In genomic region chr11:102728614-102729013, GRCm38 (mm10) we compare ENCODE assay signal across 7 mouse cellular contexts. TPM values are rescaled to one million over a fixed set of nuclear protein-coding genes. Genes with fewer than 3 reads are reported as not detected.
DNase-seq lines count a peak whose midpoint lies in the region; TF ChIP-seq lines count a peak whose summit lies in the region.

No protein-coding gene starts in this region.

- H3K4me3 ChIP-seq in left cerebral cortex, adult 2 months = no peak overlapping the region

- intact Hi-C loops in left cerebral cortex, adult 2 months (cut with DNase I) = no loop called here
- intact Hi-C loops in heart, postnatal 10 days (cut with DNase I) = no loop called here

- H3K27ac ChIP-seq in left cerebral cortex, adult 2 months = no peak overlapping the region

- TF ChIP-seq CTCF in left cerebral cortex, adult 2 months (IDR thresholded peaks at IDR 0.05) = peak; percentile 70

- DNase-seq in left cerebral cortex, adult 2 months (ENCODE audit: extremely low spot score in 1 of 2, low spot score in 2 of 2) = no peak
- no peak for DNase-seq in left cerebral cortex, adult 18-20 months (ENCODE audit: low spot score in 2 of 2)
- peak; percentile 61 for DNase-seq in MEL-GATA-1-ER (ENCODE audit: extremely low read depth, low read depth)
- DNase-seq in c-Kit-positive CD71-positive TER-119-positive erythroid progenitor cells, embryonic 14.5 days (ENCODE audit: low spot score) = peak; percentile 38
- DNase-seq in heart, postnatal 10 days = peak; percentile 52 to 73
- DNase-seq in lung, postnatal 25 days (ENCODE audit: low spot score) = peak; percentile 51
- DNase-seq in spleen, postnatal 4 days (ENCODE audit: low spot score in 2 of 2) = no peak

RNA-seq across cellular contexts. Expression of gene Ccdc43, which starts 31.0 kb away (rescaled TPM):
- total RNA-seq in left cerebral cortex, adult 2 months (2021) = 10 to 100 TPM; 24.6 to 34.5 TPM
- total RNA-seq in left cerebral cortex, adult 18-20 months (2021) = 10 to 100 TPM; 26.1 to 29.0 TPM
- 10 to 100 TPM; 19.7 to 22.7 TPM for total RNA-seq in heart, postnatal 10 days (2021)

RNA-seq across cellular contexts. Expression of gene Adam11, which starts 32.6 kb away (rescaled TPM):
- 100 to 1,000 TPM; 128 to 140 TPM for total RNA-seq in left cerebral cortex, adult 2 months (2021)
- total RNA-seq in left cerebral cortex, adult 18-20 months (2021) = 100 to 1,000 TPM; 125 to 129 TPM
- total RNA-seq in heart, postnatal 10 days (2021) = 1 to 10 TPM; 5.8 TPM

Comparison
In these comparisons a context has a peak if more than half of its experiments do, and no peak if none do; other contexts are left out.
1. DNase-seq: peak in MEL-GATA-1-ER (single experiment), c-Kit-positive CD71-positive TER-119-positive erythroid progenitor cells, embryonic 14.5 days (single experiment), heart, postnatal 10 days (2 of 2) and lung, postnatal 25 days (single experiment); none in left cerebral cortex, adult 2 months (0 of 2), left cerebral cortex, adult 18-20 months (0 of 2) and spleen, postnatal 4 days (0 of 2).
2. RNA of gene Adam11, which starts 32.6 kb away (total RNA-seq): 128 to 140 TPM in left cerebral cortex, adult 2 months and 125 to 129 TPM in left cerebral cortex, adult 18-20 months; 5.8 TPM in heart, postnatal 10 days; every median in the first group is over 10 times any median in the second.